Mouse (Mus musculus): ENCODE results near the gene Car3. TPM values are rescaled to one million over a fixed set of nuclear protein-coding genes. Genes with fewer than 3 reads are reported as not detected.
A peak's percentile ranks its signal among the peaks of the same experiment; 100 is the strongest.

Gene Car3
- polyA plus RNA-seq, 1 experiment, result 0.44 TPM

- no peak for DNase-seq
- 77% methylated on average over 3 of the region's 3 CpGs for WGBS
- H3K4me3 ChIP-seq (replicated peaks; ENCODE audit: insufficient read depth, low read depth, low read length), result no peak overlapping the region
- TF ChIP-seq POLR2A (IDR thresholded peaks at IDR 0.05; ENCODE audit: borderline replicate concordance, insufficient read depth, low read length) (no peak), CTCF (IDR thresholded peaks at IDR 0.05; ENCODE audit: borderline replicate concordance, insufficient read depth, low read depth, low read length) (no peak)
- no peaks in the 10 kb centered on the region for H3K27me3 ChIP-seq (ENCODE audit: control insufficient read depth, insufficient read depth, low read length)
- H3K27ac ChIP-seq (ENCODE audit: insufficient read depth, low read length), result no peak overlapping the region
- H3K4me1 ChIP-seq (ENCODE audit: control insufficient read depth, insufficient read depth, low read length), result no peaks in the 10 kb centered on the region
Observed at GRCm38 (mm10) chr3:14839466-14840118, 23.7 kb upstream of the Car3 start.

GRCm38 (mm10) chr3:14848587-14849254 is 14.6 kb upstream of the Car3 start:
- H3K4me3 ChIP-seq (replicated peaks; ENCODE audit: insufficient read depth, low read depth, low read length), result no peak overlapping the region
- WGBS, result 96% methylated on average over 2 of the region's 2 CpGs
- TF ChIP-seq CTCF (IDR thresholded peaks at IDR 0.05; ENCODE audit: borderline replicate concordance, insufficient read depth, low read depth, low read length) (no peak), POLR2A (IDR thresholded peaks at IDR 0.05; ENCODE audit: borderline replicate concordance, insufficient read depth, low read length) (no peak)
- H3K27ac ChIP-seq (ENCODE audit: insufficient read depth, low read length), result no peak overlapping the region
- no peaks in the 10 kb centered on the region for H3K4me1 ChIP-seq (ENCODE audit: control insufficient read depth, insufficient read depth, low read length)
- no peaks in the 10 kb centered on the region for H3K27me3 ChIP-seq (ENCODE audit: control insufficient read depth, insufficient read depth, low read length)
- no peak for DNase-seq

- H3K27me3 ChIP-seq (ENCODE audit: control insufficient read depth, insufficient read depth, low read length), result no peaks in the 10 kb centered on the region
- no peak overlapping the region for H3K4me3 ChIP-seq (replicated peaks; ENCODE audit: insufficient read depth, low read depth, low read length)
- H3K27ac ChIP-seq (ENCODE audit: insufficient read depth, low read length), result no peak overlapping the region
- no peak for DNase-seq
- 49% methylated on average over 5 of the region's 5 CpGs for WGBS
- H3K4me1 ChIP-seq (ENCODE audit: control insufficient read depth, insufficient read depth, low read length), result no peaks in the 10 kb centered on the region
- no peak for TF ChIP-seq POLR2A (IDR thresholded peaks at IDR 0.05; ENCODE audit: borderline replicate concordance, insufficient read depth, low read length)
- TF ChIP-seq CTCF (IDR thresholded peaks at IDR 0.05; ENCODE audit: borderline replicate concordance, insufficient read depth, low read depth, low read length), result no peak
Observed at GRCm38 (mm10) chr3:14853966-14854365, 9.3 kb upstream of the Car3 start.

- Histone ChIP-seq H3K27me3 (ENCODE audit: control insufficient read depth, insufficient read depth, low read length) (no peaks in the 10 kb centered on the region), H3K27ac (ENCODE audit: insufficient read depth, low read length) (no peak overlapping the region), H3K4me1 (ENCODE audit: control insufficient read depth, insufficient read depth, low read length) (no peaks in the 10 kb centered on the region), H3K4me3 (replicated peaks; ENCODE audit: insufficient read depth, low read depth, low read length) (no peak overlapping the region)
- TF ChIP-seq CTCF (IDR thresholded peaks at IDR 0.05; ENCODE audit: borderline replicate concordance, insufficient read depth, low read depth, low read length) (no peak), POLR2A (IDR thresholded peaks at IDR 0.05; ENCODE audit: borderline replicate concordance, insufficient read depth, low read length) (no peak)
- DNase-seq, result no peak
- WGBS, result 11% methylated on average over 1 of the region's 1 CpGs
Observed at GRCm38 (mm10) chr3:14854446-14854845, 8.9 kb upstream of the Car3 start.

- Histone ChIP-seq H3K4me3 (replicated peaks; ENCODE audit: insufficient read depth, low read depth, low read length) (no peak overlapping the region), H3K27me3 (ENCODE audit: control insufficient read depth, insufficient read depth, low read length) (no peaks in the 10 kb centered on the region), H3K27ac (ENCODE audit: insufficient read depth, low read length) (no peak overlapping the region), H3K4me1 (ENCODE audit: control insufficient read depth, insufficient read depth, low read length) (no peaks in the 10 kb centered on the region)
- TF ChIP-seq POLR2A (IDR thresholded peaks at IDR 0.05; ENCODE audit: borderline replicate concordance, insufficient read depth, low read length), result no peak
- TF ChIP-seq CTCF (IDR thresholded peaks at IDR 0.05; ENCODE audit: borderline replicate concordance, insufficient read depth, low read depth, low read length), result no peak
- WGBS, result 72% methylated on average over 3 of the region's 3 CpGs
- no peak for DNase-seq
Observed at GRCm38 (mm10) chr3:14857874-14858273, 5.4 kb upstream of the Car3 start.

GRCm38 (mm10) chr3:14860291-14860690 is 3.0 kb upstream of the Car3 start:
- no peak overlapping the region for H3K4me3 ChIP-seq (replicated peaks; ENCODE audit: insufficient read depth, low read depth, low read length)
- TF ChIP-seq CTCF (IDR thresholded peaks at IDR 0.05; ENCODE audit: borderline replicate concordance, insufficient read depth, low read depth, low read length) (no peak), POLR2A (IDR thresholded peaks at IDR 0.05; ENCODE audit: borderline replicate concordance, insufficient read depth, low read length) (no peak)
- H3K4me1 ChIP-seq (ENCODE audit: control insufficient read depth, insufficient read depth, low read length), result no peaks in the 10 kb centered on the region
- peak in 1 of 2 experiments; percentile 30 for DNase-seq
- H3K27ac ChIP-seq (ENCODE audit: insufficient read depth, low read length), result no peak overlapping the region
- H3K27me3 ChIP-seq (ENCODE audit: control insufficient read depth, insufficient read depth, low read length), result no peaks in the 10 kb centered on the region
- 10% methylated on average over 3 of the region's 3 CpGs for WGBS

- no peak overlapping the region for H3K27ac ChIP-seq (ENCODE audit: insufficient read depth, low read length)
- DNase-seq, result no peak
- WGBS, result 88% methylated on average over 1 of the region's 1 CpGs
Observed at GRCm38 (mm10) chr3:14861165-14861564, 2.1 kb upstream of the Car3 start.

GRCm38 (mm10) chr3:14861787-14862186 is 1.5 kb upstream of the Car3 start:
- H3K4me1 ChIP-seq (ENCODE audit: control insufficient read depth, insufficient read depth, low read length), result no peaks in the 10 kb centered on the region
- no peaks in the 10 kb centered on the region for H3K27me3 ChIP-seq (ENCODE audit: control insufficient read depth, insufficient read depth, low read length)
- no peak overlapping the region for H3K27ac ChIP-seq (ENCODE audit: insufficient read depth, low read length)
- WGBS, result 62% methylated on average over 4 of the region's 4 CpGs
- no peak for DNase-seq
- no peak for TF ChIP-seq POLR2A (IDR thresholded peaks at IDR 0.05; ENCODE audit: borderline replicate concordance, insufficient read depth, low read length)
- TF ChIP-seq CTCF (IDR thresholded peaks at IDR 0.05; ENCODE audit: borderline replicate concordance, insufficient read depth, low read depth, low read length), result no peak
- no peak overlapping the region for H3K4me3 ChIP-seq (replicated peaks; ENCODE audit: insufficient read depth, low read depth, low read length)

More at GRCm38 (mm10) chr3:14861165-14861564, 2.1 kb upstream of the Car3 start:
- TF ChIP-seq POLR2A (IDR thresholded peaks at IDR 0.05; ENCODE audit: borderline replicate concordance, insufficient read depth, low read length) (no peak), CTCF (IDR thresholded peaks at IDR 0.05; ENCODE audit: borderline replicate concordance, insufficient read depth, low read depth, low read length) (no peak)
- H3K27me3 ChIP-seq (ENCODE audit: control insufficient read depth, insufficient read depth, low read length), result no peaks in the 10 kb centered on the region
- no peaks in the 10 kb centered on the region for H3K4me1 ChIP-seq (ENCODE audit: control insufficient read depth, insufficient read depth, low read length)
- no peak overlapping the region for H3K4me3 ChIP-seq (replicated peaks; ENCODE audit: insufficient read depth, low read depth, low read length)

All from cerebellum, adult 2 months (tissue).